In genomic region chr9:80179688-80180087, GRCm38 (mm10) we compare ENCODE assay signal across 22 mouse cellular contexts. TPM values are rescaled to one million over a fixed set of nuclear protein-coding genes. Genes with fewer than 3 reads are reported as not detected.
DNase-seq lines count a peak whose midpoint lies in the region; ATAC-seq and TF ChIP-seq lines count a peak whose summit lies in the region.
"Had no signal": no experiment of that assay in that cellular context is flagged by ENCODE, and none has a peak within 500 bp of the region (broad histone marks: within the 10 kb centered on the region; RNA-seq: fewer than 3 reads in every experiment).

No protein-coding gene starts in this region.

- WGBS in embryonic facial prominence, embryonic 11.5 days: 76% methylated on average over 4 of the region's 4 CpGs
- 79% methylated on average over 4 of the region's 4 CpGs for WGBS in embryonic facial prominence, embryonic 10.5 days
- 52% methylated on average over 4 of the region's 4 CpGs for WGBS in stomach, postnatal 0 days

- H3K36me3 ChIP-seq in embryonic facial prominence, embryonic 11.5 days (replicated peaks; ENCODE audit: control insufficient read depth, insufficient read depth, low read depth, low read length): no peaks in the 10 kb centered on the region
- H3K36me3 ChIP-seq in embryonic facial prominence, embryonic 10.5 days (replicated peaks): no peaks in the 10 kb centered on the region
- no peaks in the 10 kb centered on the region for H3K36me3 ChIP-seq in stomach, postnatal 0 days (ENCODE audit: control insufficient read depth, insufficient read depth, low read length)
- H3K36me3 ChIP-seq: forebrain, embryonic 10.5 days; heart, embryonic 10.5 days; hindbrain, embryonic 10.5 days; hindbrain, embryonic 15.5 days had no signal

- H3K4me3 ChIP-seq in embryonic facial prominence, embryonic 11.5 days (ENCODE audit: low read depth, low read length): no peak overlapping the region
- H3K4me3 ChIP-seq in embryonic facial prominence, embryonic 10.5 days: no peak overlapping the region
- no peak overlapping the region for H3K4me3 ChIP-seq in layer of hippocampus, adult 2 months
- H3K4me3 ChIP-seq in stomach, postnatal 0 days (ENCODE audit: low read depth, low read length): no peak overlapping the region
- H3K4me3 ChIP-seq: forebrain, embryonic 10.5 days; forebrain, embryonic 13.5 days; heart, adult 2 months; heart, embryonic 10.5 days; hindbrain, embryonic 10.5 days; hindbrain, embryonic 15.5 days had no signal

- TF ChIP-seq EP300 in stomach, postnatal 0 days (optimal IDR thresholded peaks at IDR 0.05): no peak

- H3K27me3 ChIP-seq in embryonic facial prominence, embryonic 11.5 days (ENCODE audit: control insufficient read depth, insufficient read depth, low read length): no peaks in the 10 kb centered on the region
- no peaks in the 10 kb centered on the region for H3K27me3 ChIP-seq in embryonic facial prominence, embryonic 10.5 days (replicated peaks; ENCODE audit: low read depth, poor library complexity, severe bottlenecking)
- H3K27me3 ChIP-seq in stomach, postnatal 0 days (ENCODE audit: control insufficient read depth, insufficient read depth, low read length): no peaks in the 10 kb centered on the region
- H3K27me3 ChIP-seq: forebrain, embryonic 13.5 days; hindbrain, embryonic 15.5 days; Patski had no signal

- DNase-seq in embryonic facial prominence, embryonic 11.5 days (ENCODE audit: low spot score): no peak
- DNase-seq in embryonic facial prominence, embryonic 10.5 days (ENCODE audit: low spot score): no peak
- DNase-seq in layer of hippocampus, adult 2 months (ENCODE audit: low spot score in 2 of 2): no peak
- DNase-seq in layer of hippocampus, postnatal 10 days (ENCODE audit: low spot score in 2 of 2): no peak
- no peak for DNase-seq in stomach, postnatal 0 days (ENCODE audit: low spot score)
- no peak for DNase-seq in kidney, postnatal 10 days
- DNase-seq: adrenal gland, adult 2 months; adrenal gland, postnatal 14 days; cerebellum, adult 11 months; cerebellum, adult 2 months; cerebellum, adult 9-11 months; cerebellum, postnatal 25 days; gastrocnemius, postnatal 10 days; gastrocnemius, postnatal 36 days; heart, adult 2 months had no signal

- no peak overlapping the region for H3K27ac ChIP-seq in embryonic facial prominence, embryonic 11.5 days (replicated peaks; ENCODE audit: low read depth, low read length)
- H3K27ac ChIP-seq in embryonic facial prominence, embryonic 10.5 days (replicated peaks): no peak overlapping the region
- H3K27ac ChIP-seq in layer of hippocampus, adult 2 months: peak overlapping the region; percentile 71; the same call in 1 of the 2 replicates
- H3K27ac ChIP-seq in stomach, postnatal 0 days (replicated peaks): peak overlapping the region; percentile 40
- H3K27ac ChIP-seq: forebrain, embryonic 10.5 days; forebrain, embryonic 13.5 days; heart, adult 2 months; heart, embryonic 10.5 days; hindbrain, embryonic 10.5 days; hindbrain, embryonic 15.5 days had no signal

- no peak for TF ChIP-seq CTCF in layer of hippocampus, adult 2 months (conservative IDR thresholded peaks at IDR 0.05)
- no peak for TF ChIP-seq CTCF in stomach, postnatal 0 days (IDR thresholded peaks at IDR 0.05; ENCODE audit: low read depth)

- no peak overlapping the region for H3K4me2 ChIP-seq in embryonic facial prominence, embryonic 11.5 days (ENCODE audit: low read depth, low read length)
- H3K4me2 ChIP-seq in stomach, postnatal 0 days (replicated peaks; ENCODE audit: low read depth): no peak overlapping the region
- H3K4me2 ChIP-seq: forebrain, embryonic 13.5 days; hindbrain, embryonic 15.5 days had no signal

- H3K9me3 ChIP-seq in embryonic facial prominence, embryonic 11.5 days (replicated peaks; ENCODE audit: control insufficient read depth, low read length): no peaks in the 10 kb centered on the region
- H3K9me3 ChIP-seq in embryonic facial prominence, embryonic 10.5 days: no peaks in the 10 kb centered on the region
- no peaks in the 10 kb centered on the region for H3K9me3 ChIP-seq in stomach, postnatal 0 days (ENCODE audit: control insufficient read depth, low read length)
- H3K9me3 ChIP-seq: forebrain, embryonic 10.5 days; forebrain, embryonic 13.5 days; heart, embryonic 10.5 days; hindbrain, embryonic 10.5 days; hindbrain, embryonic 15.5 days had no signal

- no peak overlapping the region for H3K9ac ChIP-seq in embryonic facial prominence, embryonic 11.5 days (replicated peaks; ENCODE audit: low read length)
- H3K9ac ChIP-seq in stomach, postnatal 0 days (ENCODE audit: low read length): no peak overlapping the region
- H3K9ac ChIP-seq: forebrain, embryonic 13.5 days; hindbrain, embryonic 15.5 days had no signal

- peak; percentile 34; the same call in 1 of the 2 replicates for ATAC-seq in embryonic facial prominence, embryonic 11.5 days (replicated peaks; ENCODE audit: insufficient number of reproducible peaks, low FRiP score, low TSS enrichment, low read depth)
- ATAC-seq in stomach, postnatal 0 days (ENCODE audit: low FRiP score, low TSS enrichment): peak; percentile 85
- ATAC-seq: forebrain, embryonic 13.5 days; forebrain, embryonic 16.5 days; Patski had no signal

- H3K4me1 ChIP-seq in embryonic facial prominence, embryonic 11.5 days (ENCODE audit: control insufficient read depth, insufficient read depth, low read length): no peaks in the 10 kb centered on the region
- H3K4me1 ChIP-seq in embryonic facial prominence, embryonic 10.5 days: no peaks in the 10 kb centered on the region
- H3K4me1 ChIP-seq in stomach, postnatal 0 days (replicated peaks; ENCODE audit: control insufficient read depth, insufficient read depth): peaks cover 3% of the 10 kb centered on the region; the same call in 1 of the 2 replicates

RNA-seq across cellular contexts. Expression of gene Myo6, which starts 14.9 kb away (rescaled TPM):
- polyA plus RNA-seq in embryonic facial prominence, embryonic 11.5 days (2014; fragmentation: Nextera tagmentation; extraction: Ambion mirVana): 12.1 and 15.2 TPM in 2 replicates
- 8.2 and 10.7 TPM in 2 replicates for polyA plus RNA-seq in embryonic facial prominence, embryonic 10.5 days (2016; fragmentation: Nextera tagmentation; extraction: Ambion mirVana)
- total RNA-seq in layer of hippocampus, adult 2 months (2021): 10 to 100 TPM; 82.0 to 83.8 TPM
- 10 to 100 TPM; 59.0 to 72.6 TPM for total RNA-seq in layer of hippocampus, postnatal 10 days (2021)
- polyA plus RNA-seq in stomach, postnatal 0 days (2015; fragmentation: Nextera tagmentation; extraction: Ambion mirVana): 27.2 and 31.8 TPM in 2 replicates

Comparison
In these comparisons a context has a peak if more than half of its experiments do, and no peak if none do; other contexts are left out.
1. H3K27ac ChIP-seq: peak in layer of hippocampus, adult 2 months (single experiment) and stomach, postnatal 0 days (single experiment); none in embryonic facial prominence, embryonic 11.5 days (single experiment) and embryonic facial prominence, embryonic 10.5 days (single experiment).